Mouse (Mus musculus) hindbrain, embryonic 14.5 days (tissue): ENCODE measurements around the gene Gm13101. TPM values are rescaled to one million over a fixed set of nuclear protein-coding genes. Genes with fewer than 3 reads are reported as not detected.

Experiments
- polyA plus RNA-seq: library from polyadenylated mRNA; unstranded; fragments of >200 nt; fragmentation: Nextera tagmentation; extraction: Ambion mirVana; gene quantifications from 2 replicates; pipeline ENCODE4 v1.2.1, GENCODE M21; 2014

The Gm13101 gene
- polyA plus RNA-seq, 1 experiment from 2014 or later, result not detected

Other genes with a start within 250 kb of the Gm13101 start
- gene Gm13078, start 247.5 kb downstream of the Gm13101 start, polyA plus RNA-seq, result not detected in 2 replicates
- gene Gm13023, start 177.6 kb downstream of the Gm13101 start, polyA plus RNA-seq, result not detected in 2 replicates
- gene Gm13084, start 150.9 kb downstream of the Gm13101 start, polyA plus RNA-seq, result not detected in 2 replicates
- not detected in 2 replicates for gene Gm13103, start 120.5 kb downstream of the Gm13101 start, polyA plus RNA-seq
- gene Pramef6, start 66.6 kb downstream of the Gm13101 start, polyA plus RNA-seq, result not detected in 2 replicates
- gene Pramef25, start 15.9 kb downstream of the Gm13101 start, polyA plus RNA-seq, result not detected in 2 replicates
- gene Pramef17, start 27.4 kb upstream of the Gm13101 start, polyA plus RNA-seq, result not detected in 2 replicates
- gene Pramel4, start 92.2 kb upstream of the Gm13101 start, polyA plus RNA-seq, result not detected in 2 replicates
- gene Gm13102, start 139.5 kb upstream of the Gm13101 start, polyA plus RNA-seq, result not detected in 2 replicates
- not detected in 2 replicates for gene Oog3, start 195.7 kb upstream of the Gm13101 start, polyA plus RNA-seq
- not detected in 2 replicates for gene Oog2, start 223.8 kb upstream of the Gm13101 start, polyA plus RNA-seq
- gene C87977, start 246.4 kb upstream of the Gm13101 start, polyA plus RNA-seq, result not detected in 2 replicates